31 mouse cellular contexts compared by ENCODE assay signal in the genomic region with DNA sequence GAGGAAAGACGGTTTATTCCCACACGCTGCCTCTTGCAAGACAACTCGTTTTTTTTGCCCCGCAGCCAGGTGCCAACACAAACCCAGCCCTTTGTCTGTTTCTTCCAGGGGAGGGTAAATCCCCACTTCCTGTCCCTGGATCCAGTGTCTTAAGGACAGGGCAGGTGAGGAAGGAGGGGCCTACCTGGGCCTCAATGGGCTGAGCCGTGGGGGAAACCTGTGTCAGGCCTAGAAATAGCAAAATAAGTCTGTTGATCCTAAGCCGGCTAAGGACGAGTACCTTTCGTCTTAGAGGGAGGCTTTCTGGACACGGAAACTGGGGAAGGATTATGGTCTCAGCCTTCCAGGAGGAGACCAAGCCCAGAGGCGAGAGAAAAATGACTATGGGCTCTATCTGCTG. TPM values are rescaled to one million over a fixed set of nuclear protein-coding genes. Genes with fewer than 3 reads are reported as not detected.
A peak's percentile ranks its signal among the peaks of the same experiment; 100 is the strongest.
DNase-seq lines count a peak whose midpoint lies in the region; ATAC-seq and TF ChIP-seq lines count a peak whose summit lies in the region.
"Had no signal": no experiment of that assay in that cellular context is flagged by ENCODE, and none has a peak within 500 bp of the region (broad histone marks: within the 10 kb centered on the region; RNA-seq: fewer than 3 reads in every experiment).

No protein-coding gene starts in this region.

- no peak for DNase-seq in layer of hippocampus, adult 2 months (ENCODE audit: low spot score in 2 of 2)
- DNase-seq in layer of hippocampus, postnatal 25 days (ENCODE audit: extremely low spot score in 1 of 2, low spot score in 1 of 2): no peak
- no peak for DNase-seq in neural tube, embryonic 10.5 days (ENCODE audit: extremely low spot score, low spot score)
- DNase-seq in embryonic facial prominence, embryonic 10.5 days (ENCODE audit: low spot score): no peak
- DNase-seq in midbrain, postnatal 0 days (ENCODE audit: low spot score): no peak
- no peak for DNase-seq in kidney, adult 8-10 months
- no peak for DNase-seq in cerebellum, postnatal 4 days (ENCODE audit: low spot score in 2 of 2)
- DNase-seq: adrenal gland, adult 2 months; adrenal gland, postnatal 36 days; B cell, adult 2 months; cerebellum, adult 2 months; cerebellum, postnatal 25 days; embryo, embryonic 11 days; heart, postnatal 14 days; kidney, adult 9 months; kidney, postnatal 10 days; layer of hippocampus, adult 9-11 months; lung, postnatal 4 days; spleen, adult 18-20 months; thymus, postnatal 14 days had no signal

- H3K36me3 ChIP-seq in neural tube, embryonic 13.5 days: no peaks in the 10 kb centered on the region
- no peaks in the 10 kb centered on the region; the same call in 1 of the 2 replicates for H3K36me3 ChIP-seq in embryonic facial prominence, embryonic 10.5 days (replicated peaks)
- H3K36me3 ChIP-seq in midbrain, postnatal 0 days (ENCODE audit: insufficient read depth, low read length): 0 out of 2 replicates have a peak, but pooled peaks cover 6% of the 10 kb centered on the region
- H3K36me3 ChIP-seq: embryonic facial prominence, embryonic 15.5 days; intestine, embryonic 15.5 days; limb, embryonic 13.5 days had no signal

- peaks cover 42% of the 10 kb centered on the region for H3K4me1 ChIP-seq in neural tube, embryonic 13.5 days (replicated peaks)
- H3K4me1 ChIP-seq in embryonic facial prominence, embryonic 10.5 days: peaks cover 38% of the 10 kb centered on the region
- H3K4me1 ChIP-seq in midbrain, postnatal 0 days (ENCODE audit: insufficient read depth, low read length): peaks cover 10% of the 10 kb centered on the region

- 57% methylated on average over 10 of the region's 10 CpGs for WGBS in neural tube, embryonic 13.5 days
- WGBS in embryonic facial prominence, embryonic 10.5 days: 35% methylated on average over 10 of the region's 10 CpGs
- 42% methylated on average over 10 of the region's 10 CpGs for WGBS in midbrain, postnatal 0 days

- TF ChIP-seq CTCF in layer of hippocampus, adult 2 months (conservative IDR thresholded peaks at IDR 0.05): no peak
- TF ChIP-seq CTCF in midbrain, postnatal 0 days (IDR thresholded peaks at IDR 0.05): no peak

- ATAC-seq in neural tube, embryonic 13.5 days (ENCODE audit: low read depth): no peak
- no peak for ATAC-seq in midbrain, postnatal 0 days (ENCODE audit: low FRiP score)
- ATAC-seq: forebrain, embryonic 16.5 days; hindbrain, embryonic 16.5 days; intestine, embryonic 15.5 days had no signal

- H3K9ac ChIP-seq in neural tube, embryonic 13.5 days: peak overlapping the region; percentile 38; the same call in 1 of the 2 replicates
- 0 out of 2 replicates have a peak overlapping the region, but pooled peaks have one; percentile 19 for H3K9ac ChIP-seq in midbrain, postnatal 0 days (replicated peaks; ENCODE audit: low read length, poor library complexity, severe bottlenecking)
- H3K9ac ChIP-seq: embryonic facial prominence, embryonic 15.5 days; intestine, embryonic 15.5 days; limb, embryonic 13.5 days had no signal

- H3K4me3 ChIP-seq in layer of hippocampus, adult 2 months: peak overlapping the region; percentile 29
- H3K4me3 ChIP-seq in neural tube, embryonic 13.5 days: no peak overlapping the region
- 0 out of 2 replicates have a peak overlapping the region, but pooled peaks have one; percentile 16 for H3K4me3 ChIP-seq in embryonic facial prominence, embryonic 10.5 days
- H3K4me3 ChIP-seq in midbrain, postnatal 0 days (ENCODE audit: low read depth, low read length): no peak overlapping the region
- H3K4me3 ChIP-seq: embryonic facial prominence, embryonic 15.5 days; hindbrain, embryonic 10.5 days; intestine, embryonic 15.5 days; limb, embryonic 13.5 days; megakaryocyte, embryonic 14.5 days had no signal

- no peaks in the 10 kb centered on the region for H3K9me3 ChIP-seq in neural tube, embryonic 13.5 days
- no peaks in the 10 kb centered on the region for H3K9me3 ChIP-seq in embryonic facial prominence, embryonic 10.5 days
- no peaks in the 10 kb centered on the region for H3K9me3 ChIP-seq in midbrain, postnatal 0 days (ENCODE audit: low read length)
- H3K9me3 ChIP-seq: embryonic facial prominence, embryonic 15.5 days; hindbrain, embryonic 10.5 days; intestine, embryonic 15.5 days had no signal

- no peak overlapping the region; the same call in 1 of the 2 replicates for H3K4me2 ChIP-seq in neural tube, embryonic 13.5 days
- peak overlapping the region; percentile 26 for H3K4me2 ChIP-seq in midbrain, postnatal 0 days (ENCODE audit: low read depth, low read length, poor library complexity, severe bottlenecking)
- H3K4me2 ChIP-seq: embryonic facial prominence, embryonic 15.5 days; intestine, embryonic 15.5 days; limb, embryonic 13.5 days; liver, embryonic 11.5 days had no signal

- H3K27me3 ChIP-seq in neural tube, embryonic 13.5 days: peaks cover 46% of the 10 kb centered on the region
- peaks cover 72% of the 10 kb centered on the region for H3K27me3 ChIP-seq in embryonic facial prominence, embryonic 10.5 days (replicated peaks; ENCODE audit: low read depth, poor library complexity, severe bottlenecking)
- no peaks in the 10 kb centered on the region for H3K27me3 ChIP-seq in midbrain, postnatal 0 days (ENCODE audit: insufficient read depth, low read length)

- H3K27ac ChIP-seq in layer of hippocampus, adult 2 months: peak overlapping the region; percentile 93
- no peak overlapping the region for H3K27ac ChIP-seq in neural tube, embryonic 13.5 days (replicated peaks)
- no peak overlapping the region for H3K27ac ChIP-seq in embryonic facial prominence, embryonic 10.5 days (replicated peaks)
- no peak overlapping the region for H3K27ac ChIP-seq in midbrain, postnatal 0 days (ENCODE audit: low read depth, low read length)
- H3K27ac ChIP-seq: embryonic facial prominence, embryonic 15.5 days; hindbrain, embryonic 10.5 days; intestine, embryonic 15.5 days; limb, embryonic 13.5 days had no signal

RNA-seq across cellular contexts. Expression of a gene that starts 3.4 kb away (rescaled TPM):
- total RNA-seq in layer of hippocampus, adult 2 months (2021): 100 to 1,000 TPM; 103 to 105 TPM
- total RNA-seq in layer of hippocampus, postnatal 25 days (2021): 100 to 1,000 TPM in 1 of 2 experiments, 10 to 100 TPM in 1; 86.5 to 103 TPM
- polyA plus RNA-seq in neural tube, embryonic 13.5 days (2015; fragmentation: Nextera tagmentation; extraction: Ambion mirVana): 2.2 and 3.1 TPM in 2 replicates
- 0.40 and 0.52 TPM in 2 replicates for polyA plus RNA-seq in embryonic facial prominence, embryonic 10.5 days (2016; fragmentation: Nextera tagmentation; extraction: Ambion mirVana)
- 29.8 and 30.0 TPM in 2 replicates for total RNA-seq in midbrain, postnatal 0 days (2014; rRNA removed)
- polyA plus RNA-seq in midbrain, postnatal 0 days (2015; fragmentation: Nextera tagmentation; extraction: Ambion mirVana): 5.6 and 6.4 TPM in 2 replicates

RNA-seq across cellular contexts. Expression of a gene that starts 53.9 kb away (rescaled TPM):
- total RNA-seq in layer of hippocampus, adult 2 months (2021): under 1 TPM; 0.72 to 0.81 TPM
- total RNA-seq in layer of hippocampus, postnatal 25 days (2021): 1 to 10 TPM; 1.1 TPM
- 5.6 and 6.5 TPM in 2 replicates for polyA plus RNA-seq in neural tube, embryonic 13.5 days (2015; fragmentation: Nextera tagmentation; extraction: Ambion mirVana)
- polyA plus RNA-seq in embryonic facial prominence, embryonic 10.5 days (2016; fragmentation: Nextera tagmentation; extraction: Ambion mirVana): 13.7 and 14.6 TPM in 2 replicates
- total RNA-seq in midbrain, postnatal 0 days (2014; rRNA removed): 4.3 and 6.1 TPM in 2 replicates
- polyA plus RNA-seq in midbrain, postnatal 0 days (2015; fragmentation: Nextera tagmentation; extraction: Ambion mirVana): 3.9 and 4.7 TPM in 2 replicates
- total RNA-seq: granulocyte monocyte progenitor cell, adult 5-6 weeks; monocyte, adult 5-6 weeks had no signal

Comparison
In these comparisons a context has a peak if more than half of its experiments do, and no peak if none do; other contexts are left out.
1. H3K4me3 ChIP-seq: peak in layer of hippocampus, adult 2 months (single experiment) and embryonic facial prominence, embryonic 10.5 days (single experiment); none in neural tube, embryonic 13.5 days (single experiment) and midbrain, postnatal 0 days (single experiment).